Mouse (Mus musculus): ENCODE data around the gene Stx8. TPM values are rescaled to one million over a fixed set of nuclear protein-coding genes. Genes with fewer than 3 reads are reported as not detected.

Stx8 gene
- polyA plus RNA-seq, 1 experiment from 2014 or later = 62.5 TPM

- Histone ChIP-seq H3K9ac (ENCODE audit: low read length) (no peak overlapping the region), H3K4me1 (ENCODE audit: control insufficient read depth in 2 of 2, insufficient read depth in 2 of 2, low read length in 2 of 2) (peaks cover 16 to 26% of the 10 kb centered on the region in 2 experiments), H3K36me3 (ENCODE audit: control insufficient read depth, insufficient read depth, low read length) (no peaks in the 10 kb centered on the region), H3K4me2 (ENCODE audit: low read length) (no peak overlapping the region), H3K4me3 (ENCODE audit: control insufficient read depth in 1 of 2, insufficient read depth in 1 of 2, low read depth in 1 of 2, low read length in 2 of 2) (no peak overlapping the region), H3K27me3 (ENCODE audit: control insufficient read depth, insufficient read depth, low read length) (no peaks in the 10 kb centered on the region), H3K27ac (replicated peaks in 1 of 2; ENCODE audit: control insufficient read depth in 1 of 2, insufficient read depth in 1 of 2, low read depth in 2 of 2, low read length in 2 of 2) (no peak overlapping the region), H3K9me3 (ENCODE audit: control insufficient read depth, low read length) (no peaks in the 10 kb centered on the region)
- no peak for ATAC-seq (ENCODE audit: insufficient number of reproducible peaks, insufficient read depth, low FRiP score, low read depth)
- 88% methylated on average over 4 of the region's 4 CpGs for WGBS
Measured at GRCm38 (mm10) chr11:68209506-68209905, 243.5 kb downstream of the Stx8 start.

- Histone ChIP-seq H3K4me1 (ENCODE audit: control insufficient read depth in 2 of 2, insufficient read depth in 2 of 2, low read length in 2 of 2) (peaks cover 21 to 27% of the 10 kb centered on the region in 2 experiments), H3K4me2 (ENCODE audit: low read length) (no peak overlapping the region), H3K27ac (replicated peaks in 1 of 2; ENCODE audit: control insufficient read depth in 1 of 2, insufficient read depth in 1 of 2, low read depth in 2 of 2, low read length in 2 of 2) (no peak overlapping the region), H3K36me3 (ENCODE audit: control insufficient read depth, insufficient read depth, low read length) (no peaks in the 10 kb centered on the region), H3K4me3 (ENCODE audit: control insufficient read depth in 1 of 2, insufficient read depth in 1 of 2, low read depth in 1 of 2, low read length in 2 of 2) (no peak overlapping the region), H3K9me3 (ENCODE audit: control insufficient read depth, low read length) (no peaks in the 10 kb centered on the region), H3K27me3 (ENCODE audit: control insufficient read depth, insufficient read depth, low read length) (no peaks in the 10 kb centered on the region), H3K9ac (ENCODE audit: low read length) (no peak overlapping the region)
- 90% methylated on average over 5 of the region's 5 CpGs for WGBS
- ATAC-seq (ENCODE audit: insufficient number of reproducible peaks, insufficient read depth, low FRiP score, low read depth) = no peak
Measured at GRCm38 (mm10) chr11:68210714-68211113, 244.7 kb downstream of the Stx8 start.

GRCm38 (mm10) chr11:68211924-68212578 is 246.1 kb downstream of the Stx8 start:
- no peaks in the 10 kb centered on the region for H3K9me3 ChIP-seq (ENCODE audit: control insufficient read depth, low read length)
- H3K4me2 ChIP-seq (ENCODE audit: low read length) = no peak overlapping the region
- peak overlapping the region; percentile 13 to 51; a peak in 3 of 4 replicates for H3K27ac ChIP-seq (replicated peaks in 1 of 2; ENCODE audit: control insufficient read depth in 1 of 2, insufficient read depth in 1 of 2, low read depth in 2 of 2, low read length in 2 of 2)
- H3K27me3 ChIP-seq (ENCODE audit: control insufficient read depth, insufficient read depth, low read length) = no peaks in the 10 kb centered on the region
- 19% methylated on average over 8 of the region's 8 CpGs for WGBS
- H3K4me3 ChIP-seq (ENCODE audit: control insufficient read depth in 1 of 2, insufficient read depth in 1 of 2, low read depth in 1 of 2, low read length in 2 of 2) = no peak overlapping the region
- peaks cover 29 to 37% of the 10 kb centered on the region in 2 experiments for H3K4me1 ChIP-seq (ENCODE audit: control insufficient read depth in 2 of 2, insufficient read depth in 2 of 2, low read length in 2 of 2)
- peak; percentile 46; the same call in 1 of the 2 replicates for ATAC-seq (ENCODE audit: insufficient number of reproducible peaks, insufficient read depth, low FRiP score, low read depth)
- no peak overlapping the region for H3K9ac ChIP-seq (ENCODE audit: low read length)
- no peaks in the 10 kb centered on the region for H3K36me3 ChIP-seq (ENCODE audit: control insufficient read depth, insufficient read depth, low read length)

GRCm38 (mm10) chr11:68213896-68214295 is 247.9 kb downstream of the Stx8 start:
- H3K27ac ChIP-seq (replicated peaks in 1 of 2; ENCODE audit: control insufficient read depth in 1 of 2, insufficient read depth in 1 of 2, low read depth in 2 of 2, low read length in 2 of 2) = no peak overlapping the region
- H3K4me1 ChIP-seq (ENCODE audit: control insufficient read depth in 2 of 2, insufficient read depth in 2 of 2, low read length in 2 of 2) = peaks cover 30 to 31% of the 10 kb centered on the region in 2 experiments
- 62% methylated on average over 3 of the region's 3 CpGs for WGBS

GRCm38 (mm10) chr11:68214496-68215205 is 248.7 kb downstream of the Stx8 start:
- ATAC-seq (ENCODE audit: insufficient number of reproducible peaks, insufficient read depth, low FRiP score, low read depth) = no peak
- H3K4me2 ChIP-seq (ENCODE audit: low read length) = no peak overlapping the region
- no peaks in the 10 kb centered on the region for H3K27me3 ChIP-seq (ENCODE audit: control insufficient read depth, insufficient read depth, low read length)
- 77% methylated on average over 9 of the region's 9 CpGs for WGBS
- H3K4me3 ChIP-seq (ENCODE audit: control insufficient read depth in 1 of 2, insufficient read depth in 1 of 2, low read depth in 1 of 2, low read length in 2 of 2) = no peak overlapping the region
- H3K27ac ChIP-seq (replicated peaks in 1 of 2; ENCODE audit: control insufficient read depth in 1 of 2, insufficient read depth in 1 of 2, low read depth in 2 of 2, low read length in 2 of 2) = no peak overlapping the region
- no peaks in the 10 kb centered on the region for H3K9me3 ChIP-seq (ENCODE audit: control insufficient read depth, low read length)
- no peak overlapping the region for H3K9ac ChIP-seq (ENCODE audit: low read length)
- peaks cover 30 to 31% of the 10 kb centered on the region in 2 experiments for H3K4me1 ChIP-seq (ENCODE audit: control insufficient read depth in 2 of 2, insufficient read depth in 2 of 2, low read length in 2 of 2)
- H3K36me3 ChIP-seq (ENCODE audit: control insufficient read depth, insufficient read depth, low read length) = no peaks in the 10 kb centered on the region

More at GRCm38 (mm10) chr11:68213896-68214295, 247.9 kb downstream of the Stx8 start:
- H3K9ac ChIP-seq (ENCODE audit: low read length) = no peak overlapping the region
- H3K27me3 ChIP-seq (ENCODE audit: control insufficient read depth, insufficient read depth, low read length) = no peaks in the 10 kb centered on the region
- no peak overlapping the region for H3K4me3 ChIP-seq (ENCODE audit: control insufficient read depth in 1 of 2, insufficient read depth in 1 of 2, low read depth in 1 of 2, low read length in 2 of 2)
- H3K9me3 ChIP-seq (ENCODE audit: control insufficient read depth, low read length) = no peaks in the 10 kb centered on the region
- ATAC-seq (ENCODE audit: insufficient number of reproducible peaks, insufficient read depth, low FRiP score, low read depth) = no peak
- no peak overlapping the region for H3K4me2 ChIP-seq (ENCODE audit: low read length)
- H3K36me3 ChIP-seq (ENCODE audit: control insufficient read depth, insufficient read depth, low read length) = no peaks in the 10 kb centered on the region

- no peak for ATAC-seq (ENCODE audit: insufficient number of reproducible peaks, insufficient read depth, low FRiP score, low read depth)
- H3K27me3 ChIP-seq (ENCODE audit: control insufficient read depth, insufficient read depth, low read length) = no peaks in the 10 kb centered on the region
- no peak overlapping the region; a peak in 1 of 4 replicates for H3K27ac ChIP-seq (replicated peaks in 1 of 2; ENCODE audit: control insufficient read depth in 1 of 2, insufficient read depth in 1 of 2, low read depth in 2 of 2, low read length in 2 of 2)
- H3K9ac ChIP-seq (ENCODE audit: low read length) = no peak overlapping the region
- H3K4me2 ChIP-seq (ENCODE audit: low read length) = no peak overlapping the region
- no peaks in the 10 kb centered on the region for H3K36me3 ChIP-seq (ENCODE audit: control insufficient read depth, insufficient read depth, low read length)
- peaks cover 30 to 31% of the 10 kb centered on the region in 2 experiments for H3K4me1 ChIP-seq (ENCODE audit: control insufficient read depth in 2 of 2, insufficient read depth in 2 of 2, low read length in 2 of 2)
- 20% methylated on average over 6 of the region's 6 CpGs for WGBS
- no peak overlapping the region for H3K4me3 ChIP-seq (ENCODE audit: control insufficient read depth in 1 of 2, insufficient read depth in 1 of 2, low read depth in 1 of 2, low read length in 2 of 2)
- no peaks in the 10 kb centered on the region for H3K9me3 ChIP-seq (ENCODE audit: control insufficient read depth, low read length)
Measured at GRCm38 (mm10) chr11:68215206-68215912, 249.4 kb downstream of the Stx8 start.

GRCm38 (mm10) chr11:68216041-68216440 is 250.0 kb downstream of the Stx8 start:
- H3K4me2 ChIP-seq (ENCODE audit: low read length) = no peak overlapping the region
- H3K36me3 ChIP-seq (ENCODE audit: control insufficient read depth, insufficient read depth, low read length) = no peaks in the 10 kb centered on the region
- WGBS = 72% methylated on average over 11 of the region's 11 CpGs
- 0 out of 2 replicates have a peak overlapping the region, but pooled peaks have one; percentile 2 for H3K9ac ChIP-seq (ENCODE audit: low read length)
- H3K27ac ChIP-seq (replicated peaks in 1 of 2; ENCODE audit: control insufficient read depth in 1 of 2, insufficient read depth in 1 of 2, low read depth in 2 of 2, low read length in 2 of 2) = peak overlapping the region in 1 of 2 experiments; percentile 18; a peak in 1 of 4 replicates
- H3K9me3 ChIP-seq (ENCODE audit: control insufficient read depth, low read length) = no peaks in the 10 kb centered on the region
- no peak overlapping the region for H3K4me3 ChIP-seq (ENCODE audit: control insufficient read depth in 1 of 2, insufficient read depth in 1 of 2, low read depth in 1 of 2, low read length in 2 of 2)
- H3K27me3 ChIP-seq (ENCODE audit: control insufficient read depth, insufficient read depth, low read length) = no peaks in the 10 kb centered on the region
- ATAC-seq (ENCODE audit: insufficient number of reproducible peaks, insufficient read depth, low FRiP score, low read depth) = no peak
- peaks cover 30 to 31% of the 10 kb centered on the region in 2 experiments for H3K4me1 ChIP-seq (ENCODE audit: control insufficient read depth in 2 of 2, insufficient read depth in 2 of 2, low read length in 2 of 2)
